Mouse (Mus musculus): ENCODE data around the gene Magi2. TPM values are rescaled to one million over a fixed set of nuclear protein-coding genes. Genes with fewer than 3 reads are reported as not detected.
"Not testable (repeated sequence)": the region's sequence is repeated elsewhere in the genome, so short reads cannot be mapped to it uniquely, and the experiment has no call there.

The Magi2 gene
- total RNA-seq, 2 experiments from 2014 or later, result 0.08 to 0.91 TPM

DNA sequence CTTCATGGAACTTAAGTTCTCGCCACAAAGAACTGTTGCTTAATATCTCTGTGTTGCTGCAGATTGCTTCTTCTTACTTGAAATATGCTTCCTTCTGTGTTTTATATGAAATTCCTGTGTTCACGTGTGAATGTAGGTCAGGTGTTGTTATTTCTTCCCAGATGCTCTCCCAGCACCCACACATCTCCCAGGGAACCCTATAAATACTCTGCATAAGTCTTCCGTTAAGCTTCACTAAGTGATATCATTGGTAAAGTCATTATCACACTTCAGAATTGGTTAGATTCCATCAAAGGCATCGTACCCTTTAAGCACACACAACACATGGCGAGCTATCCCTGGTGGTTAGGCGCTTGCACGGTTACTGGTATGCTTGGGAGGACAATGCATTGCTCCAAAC, 1257.7 kb downstream of the Magi2 start:
- no peak for ATAC-seq (replicated peaks; ENCODE audit: poor library complexity)

DNA sequence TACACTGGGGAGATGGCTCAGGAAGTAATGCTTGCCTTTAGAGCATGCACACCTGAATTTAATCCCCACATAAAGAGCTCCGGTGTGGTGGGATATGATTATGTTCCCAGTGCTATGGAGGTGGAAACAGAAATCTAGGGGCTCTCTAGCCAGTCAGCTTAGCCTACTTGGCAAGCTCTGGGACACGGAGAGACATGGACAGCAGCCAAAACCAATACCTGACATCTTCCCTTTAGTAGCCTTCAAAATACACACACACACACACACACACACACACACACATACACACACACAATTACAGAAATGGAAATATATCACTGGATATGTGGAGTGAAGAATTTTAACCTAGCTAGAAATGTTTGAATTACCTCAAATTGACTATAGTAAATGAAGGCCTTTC, 1265.1 kb downstream of the Magi2 start:
- ATAC-seq (replicated peaks; ENCODE audit: poor library complexity), result no peak

DNA sequence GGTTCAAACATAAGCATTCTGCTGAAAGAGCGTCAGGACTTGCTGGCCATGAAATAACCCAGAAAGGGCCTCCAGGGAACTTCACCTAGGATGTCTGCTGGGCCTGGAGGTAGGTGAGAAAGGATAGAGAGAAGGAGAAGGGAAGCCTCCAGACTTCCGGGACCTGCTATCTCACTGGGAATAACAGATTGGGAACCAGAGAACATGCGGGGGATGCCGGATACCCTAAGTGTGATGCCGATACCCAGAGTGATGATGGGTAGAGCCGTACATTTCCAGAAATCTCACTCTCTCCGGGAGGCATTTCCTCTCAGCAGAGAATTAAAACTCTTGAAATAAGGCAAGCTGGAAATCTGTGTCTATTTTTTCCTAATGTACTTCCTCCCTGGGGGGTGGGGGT, 1265.8 kb downstream of the Magi2 start:
- no peak for ATAC-seq (replicated peaks; ENCODE audit: poor library complexity)

DNA sequence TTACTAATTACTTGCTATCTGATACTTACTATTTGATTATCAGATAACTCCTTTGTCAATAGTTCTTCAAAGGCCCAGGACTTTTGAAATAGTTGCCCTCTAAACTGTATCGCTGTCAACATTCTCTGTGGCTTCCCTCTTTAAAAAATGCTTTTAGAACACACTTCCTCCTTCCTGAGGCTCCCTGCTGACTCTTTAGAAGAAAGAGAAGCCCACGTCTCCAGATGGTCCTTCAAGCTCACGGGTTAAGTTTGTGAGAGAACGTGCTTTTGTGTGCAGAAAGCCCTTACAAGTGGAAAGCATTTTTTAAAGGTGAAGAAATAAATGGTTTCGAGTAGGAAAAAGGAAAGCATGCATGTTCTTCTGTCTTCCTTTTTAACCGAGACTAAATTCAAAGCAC, 1267.2 kb downstream of the Magi2 start:
- ATAC-seq (replicated peaks; ENCODE audit: poor library complexity), result peak; percentile 84

DNA sequence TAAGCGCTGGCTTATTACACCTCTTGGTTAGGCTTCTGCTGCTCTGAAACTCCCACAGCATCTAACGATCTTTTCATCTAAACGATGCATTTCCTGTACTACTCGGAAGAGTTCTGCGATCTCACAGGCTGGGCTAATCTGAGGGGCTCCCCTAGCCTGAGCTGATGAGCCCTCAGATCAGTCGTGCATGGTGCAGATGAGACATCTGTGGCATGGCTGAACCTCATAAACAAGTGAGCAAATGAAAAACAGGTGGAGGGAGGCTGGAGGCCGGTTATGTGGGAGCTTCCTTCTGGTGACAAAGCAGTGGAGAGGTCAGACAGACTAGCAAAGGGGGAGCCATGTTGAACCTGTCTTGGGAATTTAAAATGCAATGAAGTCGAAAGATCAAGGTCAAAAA, 1270.1 kb downstream of the Magi2 start:
- no peak for ATAC-seq (replicated peaks; ENCODE audit: poor library complexity)

DNA sequence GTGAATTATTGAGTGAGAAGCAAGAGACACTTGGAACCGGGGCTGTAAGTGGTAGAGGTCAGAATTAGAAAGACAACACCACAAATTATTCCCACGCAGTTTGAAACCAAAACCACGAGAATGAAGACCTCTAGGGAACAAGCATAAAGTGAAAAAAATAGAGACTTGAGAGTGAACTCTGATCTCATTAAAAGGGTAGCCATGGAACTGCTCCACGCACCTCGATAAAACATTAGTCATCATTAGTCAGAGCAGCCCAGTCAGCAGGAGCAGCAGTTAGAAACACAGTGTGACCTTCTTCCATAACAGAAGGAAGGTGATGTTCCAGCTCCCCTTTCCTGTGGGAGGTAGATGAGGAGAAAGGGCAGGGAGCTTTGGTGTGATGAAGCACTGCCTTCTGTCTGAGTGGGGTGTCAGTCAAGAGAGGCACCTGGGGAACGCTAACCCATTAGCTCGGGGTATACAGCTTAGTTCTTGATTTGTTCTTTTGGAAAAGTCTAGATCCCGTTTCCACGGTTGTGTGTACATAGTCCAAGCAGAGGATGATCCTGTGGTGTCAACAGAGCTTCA, 1272.3 kb downstream of the Magi2 start:
- ATAC-seq (replicated peaks; ENCODE audit: poor library complexity), result no peak

DNA sequence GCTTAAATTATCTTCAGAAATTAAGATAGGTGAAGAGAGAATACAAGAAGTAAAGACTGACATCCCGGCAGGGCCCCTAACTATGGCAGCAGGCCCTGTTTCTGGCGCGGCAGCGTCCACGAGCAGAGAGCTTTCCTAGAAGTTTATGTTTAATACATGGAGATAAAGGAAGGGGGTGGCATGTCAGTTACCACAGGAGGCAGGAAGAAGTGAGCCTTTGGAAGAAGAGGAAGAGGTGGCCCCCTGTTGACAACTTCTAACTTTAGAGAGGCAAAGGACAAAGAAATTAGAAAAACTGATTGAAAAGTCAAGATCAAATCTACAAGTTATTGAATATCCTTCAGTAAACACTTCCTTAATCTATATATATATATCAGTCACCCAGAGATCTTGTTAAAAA, 1281.8 kb downstream of the Magi2 start:
- ATAC-seq (replicated peaks; ENCODE audit: poor library complexity), result peak; percentile 31; the same call in 1 of the 2 replicates

DNA sequence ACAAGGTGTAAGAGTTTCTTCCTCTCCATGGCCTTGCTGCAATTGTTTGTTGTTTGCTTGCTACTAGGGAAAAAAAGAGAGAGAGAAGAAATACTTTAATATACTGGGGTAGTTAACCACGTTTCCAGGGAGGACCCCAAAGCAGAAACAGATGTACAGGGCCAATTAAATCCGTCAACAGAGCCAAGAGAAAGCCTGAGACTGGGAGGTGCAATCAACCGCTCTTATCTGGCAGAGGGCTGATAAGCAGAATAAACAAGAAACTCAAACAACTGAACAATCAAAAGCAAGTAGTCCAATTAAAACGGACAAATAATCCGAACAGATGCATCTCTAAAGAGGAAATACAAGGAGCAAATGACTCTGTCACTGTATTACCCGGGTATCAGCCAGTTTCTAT, 1282.8 kb downstream of the Magi2 start:
- no peak for ATAC-seq (replicated peaks; ENCODE audit: poor library complexity)

DNA sequence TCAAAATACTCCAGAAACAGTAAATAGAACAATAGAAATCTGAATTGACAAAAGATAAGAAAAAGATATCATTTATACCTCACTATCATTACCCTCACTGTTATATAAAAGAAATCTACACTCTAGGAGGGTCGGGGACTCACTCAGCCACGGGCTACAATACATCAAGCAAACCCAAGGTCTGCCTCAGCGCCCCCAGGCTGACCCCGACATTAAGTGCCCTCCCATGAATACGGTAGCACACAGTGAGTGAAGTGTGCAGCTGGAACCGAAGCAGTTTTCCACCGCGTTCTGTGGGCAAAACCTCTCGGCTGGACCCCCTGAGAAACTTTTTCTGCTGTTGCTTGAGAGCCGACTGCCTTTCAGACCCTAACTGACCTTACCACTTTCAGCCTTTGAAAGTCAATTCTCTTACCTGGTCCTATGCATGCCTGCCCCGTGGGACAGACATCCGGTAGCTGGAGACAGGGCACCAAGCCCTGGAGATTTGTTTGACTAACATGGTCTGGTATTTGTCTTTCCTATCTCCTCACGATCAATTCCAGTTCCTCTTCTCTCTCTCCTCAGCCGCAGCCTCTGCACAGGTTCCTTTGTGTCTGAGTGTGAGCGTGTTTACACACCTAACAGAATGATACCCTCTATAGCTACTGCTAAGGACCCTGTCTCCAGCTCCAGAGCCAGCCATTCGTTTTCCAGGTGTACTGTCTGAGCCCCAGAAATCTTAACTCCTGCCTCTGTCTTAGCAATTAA, 1285.7 kb downstream of the Magi2 start:
- ATAC-seq (replicated peaks; ENCODE audit: poor library complexity), result no peak

DNA sequence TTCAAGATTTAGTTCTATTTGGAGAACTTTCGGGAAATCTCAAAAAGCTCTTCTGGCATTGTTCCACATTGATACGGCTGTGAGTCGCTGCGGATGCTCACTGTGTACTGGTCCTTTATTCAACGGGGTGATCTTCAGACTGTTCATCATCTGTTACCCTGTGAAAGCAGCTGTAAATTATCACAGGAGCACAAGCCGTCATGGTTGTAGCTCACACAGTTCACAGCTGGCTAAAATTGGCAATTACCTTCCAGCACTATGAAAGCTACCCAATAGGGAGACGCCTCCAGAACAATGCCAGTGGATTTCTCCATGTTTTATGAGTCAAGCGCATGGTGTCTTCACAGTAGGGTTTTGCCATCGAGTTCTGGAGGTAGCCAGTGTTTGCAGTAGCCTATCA, 1294.8 kb downstream of the Magi2 start:
- no peak for ATAC-seq (replicated peaks; ENCODE audit: poor library complexity)

DNA sequence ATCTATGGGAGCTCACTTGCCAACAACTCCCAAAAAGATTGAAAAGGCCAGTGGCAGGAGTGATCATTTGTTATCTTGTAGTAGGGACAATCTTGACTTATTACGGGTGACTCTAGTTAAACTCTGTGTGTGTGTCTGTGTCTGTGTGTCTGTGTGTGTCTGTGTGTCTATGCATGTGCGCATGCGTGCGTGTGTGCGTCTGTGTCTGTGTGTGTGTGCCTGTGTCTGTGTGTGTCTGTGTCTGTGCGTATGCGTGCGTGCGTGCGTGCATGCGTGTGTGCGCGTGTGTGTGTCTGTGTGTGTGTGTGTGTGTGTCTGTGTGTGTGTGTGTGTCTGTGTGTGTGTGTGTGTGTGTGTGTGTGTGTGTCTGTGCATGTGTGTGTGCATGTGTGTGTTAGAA, 1295.2 kb downstream of the Magi2 start:
- no peak for ATAC-seq (replicated peaks; ENCODE audit: poor library complexity)

DNA sequence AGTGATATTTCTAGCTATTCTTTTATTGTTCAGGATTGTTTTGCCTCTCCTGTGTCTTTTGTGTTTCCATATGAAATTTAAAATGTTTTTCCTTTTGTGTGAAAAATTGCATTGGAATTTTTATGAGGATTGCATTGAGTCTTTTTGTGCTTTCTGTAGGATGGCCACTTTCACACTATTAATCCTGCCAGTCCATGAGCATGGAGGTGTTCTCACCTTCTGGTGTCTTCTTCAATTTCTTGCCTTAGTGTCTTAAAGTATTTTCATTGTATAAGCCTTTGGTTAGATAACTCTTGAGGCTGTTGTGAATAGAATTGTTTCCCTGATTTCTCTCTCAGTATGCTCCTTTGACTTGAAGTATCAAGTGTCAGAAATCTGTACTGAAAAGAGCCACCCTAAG, 1296.9 kb downstream of the Magi2 start:
- ATAC-seq (replicated peaks; ENCODE audit: poor library complexity), result no peak

DNA sequence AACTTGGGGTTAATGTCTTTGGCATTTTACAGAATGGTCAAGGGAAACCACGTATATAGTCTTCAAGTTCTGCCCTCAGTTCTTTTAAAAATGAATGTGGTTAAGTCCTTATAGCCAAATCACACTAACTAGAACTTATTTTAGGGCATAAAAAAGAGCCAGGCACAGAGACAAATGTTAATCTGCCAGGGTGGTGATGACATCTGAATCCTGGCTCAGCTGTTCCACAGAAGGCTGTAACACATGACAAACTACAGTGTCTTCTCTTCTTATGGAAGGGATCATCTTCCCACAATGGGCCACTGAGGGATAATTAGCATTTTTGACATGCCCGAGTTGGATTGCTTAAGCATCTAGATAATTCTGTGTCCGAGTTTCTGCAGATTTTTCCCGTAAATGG, 1299.8 kb downstream of the Magi2 start:
- ATAC-seq (replicated peaks; ENCODE audit: poor library complexity), result not testable (repeated sequence)

DNA sequence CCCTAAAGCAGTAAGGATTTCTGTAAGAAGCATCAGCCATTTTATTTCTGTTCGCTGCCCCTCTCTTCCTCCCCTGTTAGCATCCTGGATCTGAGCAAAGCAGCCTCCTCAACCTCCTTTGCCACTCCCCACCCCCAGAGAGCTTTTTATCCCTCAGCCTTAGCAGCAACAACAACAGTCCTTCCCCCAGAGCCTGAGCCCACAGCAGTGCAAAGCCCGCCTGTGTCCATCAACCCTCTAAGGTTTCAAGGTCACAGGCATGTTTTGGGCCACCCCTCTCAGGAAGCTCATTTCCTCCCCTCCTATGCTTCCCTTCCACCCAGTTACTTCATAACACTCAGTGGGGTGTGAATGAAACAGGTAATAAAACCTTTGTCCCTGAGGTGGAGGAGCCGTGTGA, 1309.7 kb downstream of the Magi2 start:
- no peak for ATAC-seq (replicated peaks; ENCODE audit: poor library complexity)

DNA sequence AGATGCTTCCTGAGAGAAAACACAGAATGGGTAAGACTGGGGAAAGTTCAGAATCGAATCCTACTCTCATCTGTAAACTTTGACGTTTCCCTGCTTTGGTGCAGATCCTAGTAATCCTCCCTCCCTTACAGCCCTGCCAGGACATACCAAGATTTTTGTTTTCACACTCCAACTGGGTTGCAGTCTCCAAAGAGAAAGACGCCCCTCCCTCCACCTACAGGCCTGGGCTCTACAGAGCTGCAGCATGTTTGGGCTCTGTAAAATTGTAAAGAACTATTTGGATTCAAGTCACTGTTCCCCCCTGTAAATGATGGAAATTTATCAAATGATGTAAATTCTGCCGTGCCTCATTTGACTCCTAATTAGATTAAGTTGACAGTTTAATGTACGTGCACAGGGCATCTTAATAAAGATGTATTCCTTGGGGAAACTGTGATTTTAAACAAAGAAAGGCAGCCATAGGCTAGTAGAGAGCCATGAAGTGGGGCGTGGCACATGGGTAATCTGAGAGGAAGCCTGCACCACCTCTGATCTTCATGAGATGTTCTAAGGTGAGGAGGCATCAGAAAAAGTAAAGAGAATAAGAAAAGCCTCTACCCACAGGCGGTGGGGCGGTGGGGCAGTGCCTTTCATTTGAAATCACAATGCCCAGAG, 1310.7 kb downstream of the Magi2 start:
- no peak for ATAC-seq (replicated peaks; ENCODE audit: poor library complexity)

DNA sequence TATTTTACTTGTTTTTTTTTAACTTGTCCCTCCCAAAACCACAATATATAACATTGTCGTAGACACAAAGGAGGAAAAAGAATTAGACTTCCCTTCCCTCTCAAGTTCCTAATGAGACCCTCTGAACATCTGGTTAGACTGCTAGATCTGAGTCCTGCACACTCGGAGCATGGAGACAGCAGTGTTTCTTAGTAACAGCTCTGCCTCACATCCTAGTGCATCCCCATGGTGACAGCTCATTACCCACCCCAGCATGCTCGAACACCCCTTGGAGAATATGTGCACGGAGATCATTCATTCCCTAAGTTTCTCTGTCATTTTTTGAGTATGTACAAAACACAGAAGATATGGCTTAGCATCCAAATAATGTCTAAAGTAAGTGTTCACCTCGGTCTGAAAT, 1317.5 kb downstream of the Magi2 start:
- no peak for ATAC-seq (replicated peaks; ENCODE audit: poor library complexity)

DNA sequence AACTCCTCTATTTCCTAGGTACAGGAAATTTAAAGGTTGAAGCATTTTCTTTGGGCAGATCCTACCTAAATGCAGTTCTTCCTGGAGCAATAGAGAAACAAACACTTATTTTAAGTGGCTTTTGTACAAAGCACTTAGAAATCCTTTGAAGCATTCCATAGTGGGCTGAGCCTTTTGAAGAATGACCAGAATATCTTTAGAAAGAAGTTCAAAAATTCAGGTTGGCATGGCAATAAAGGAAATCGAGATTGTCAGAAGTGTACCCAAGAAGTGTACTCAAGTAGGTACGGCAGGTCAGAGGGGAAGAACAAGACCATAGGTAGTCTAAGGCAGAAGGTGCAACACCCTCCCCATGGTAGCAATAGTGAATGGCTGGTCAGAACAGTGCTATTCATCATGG, 1332.5 kb downstream of the Magi2 start:
- no peak for ATAC-seq (replicated peaks; ENCODE audit: poor library complexity)

DNA sequence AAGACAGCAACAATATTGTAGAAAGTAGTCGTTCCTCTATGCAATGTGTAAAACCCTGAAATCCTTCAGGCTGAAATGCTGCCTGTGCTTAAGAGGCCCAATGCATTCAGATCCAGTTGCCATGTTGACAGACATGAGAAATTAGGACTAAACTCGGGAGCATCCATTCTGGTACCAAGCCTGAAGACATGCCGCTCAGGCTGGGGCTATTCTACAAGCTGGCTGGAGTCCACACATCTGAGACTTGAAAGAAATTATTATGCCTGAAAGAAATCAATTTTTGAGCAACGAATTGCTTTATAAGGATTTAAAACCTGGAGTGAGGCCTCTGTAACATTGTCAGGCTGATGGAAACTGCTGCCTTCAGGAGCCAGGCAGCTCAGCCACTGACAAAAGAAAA, 1333.0 kb downstream of the Magi2 start:
- no peak for ATAC-seq (replicated peaks; ENCODE audit: poor library complexity)

DNA sequence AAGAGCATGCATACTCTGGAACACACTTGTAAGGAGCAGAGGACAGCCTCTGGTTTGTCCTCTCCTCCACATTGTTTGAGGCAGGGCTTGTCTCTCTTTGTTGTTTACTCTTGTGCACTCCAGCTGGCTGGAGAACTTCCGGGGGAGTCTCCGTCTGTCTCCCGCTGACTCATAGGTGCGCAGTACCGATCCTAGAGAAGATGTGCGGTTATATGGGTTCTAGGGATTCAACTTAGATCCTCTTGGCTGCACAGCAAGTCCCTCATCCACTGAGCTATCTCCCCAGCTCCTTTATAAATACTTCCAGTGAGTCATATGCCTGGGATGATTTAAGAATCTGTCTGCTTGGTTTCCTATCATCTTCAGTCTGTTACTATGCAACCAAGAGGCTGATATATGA, 1341.6 kb downstream of the Magi2 start:
- ATAC-seq (replicated peaks; ENCODE audit: poor library complexity), result no peak

DNA sequence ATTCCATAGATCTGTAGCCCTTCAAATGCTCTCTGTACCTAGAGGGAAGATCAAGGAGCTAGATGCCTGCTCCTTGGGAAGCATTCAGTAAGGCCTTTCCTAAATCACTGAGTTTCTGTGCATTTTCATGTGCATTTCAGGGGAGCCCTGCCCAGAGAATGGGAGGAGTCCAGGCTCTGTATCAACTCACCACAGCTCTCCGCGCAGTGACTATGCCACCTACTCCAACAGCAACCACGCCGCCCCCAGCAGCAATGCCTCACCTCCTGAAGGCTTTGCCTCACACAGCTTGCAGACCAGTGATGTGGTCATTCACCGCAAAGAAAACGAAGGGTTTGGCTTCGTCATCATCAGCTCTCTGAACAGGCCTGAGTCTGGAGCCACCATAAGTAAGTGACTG, 1342.1 kb downstream of the Magi2 start:
- no peak for ATAC-seq (replicated peaks; ENCODE audit: poor library complexity)

DNA sequence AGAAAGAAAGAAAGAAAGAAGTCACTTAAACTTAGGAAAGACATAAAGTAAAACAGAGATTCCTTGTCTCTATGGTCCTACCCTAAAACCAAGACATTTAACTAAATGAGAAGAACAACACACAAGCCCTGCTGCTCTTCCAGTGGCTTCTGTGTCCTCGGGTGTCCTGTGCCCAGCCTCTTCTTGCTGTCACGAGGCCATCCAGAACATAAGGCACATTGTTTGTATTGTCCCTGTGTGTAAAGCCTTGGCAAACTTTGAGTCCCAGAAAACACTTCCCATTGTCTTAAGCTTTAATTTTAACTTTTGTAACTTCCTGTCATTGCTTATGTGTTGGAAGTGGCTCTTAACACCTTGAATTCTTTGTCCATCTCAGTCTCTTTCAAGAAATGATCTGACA, 1348.0 kb downstream of the Magi2 start:
- ATAC-seq (replicated peaks; ENCODE audit: poor library complexity), result no peak

DNA sequence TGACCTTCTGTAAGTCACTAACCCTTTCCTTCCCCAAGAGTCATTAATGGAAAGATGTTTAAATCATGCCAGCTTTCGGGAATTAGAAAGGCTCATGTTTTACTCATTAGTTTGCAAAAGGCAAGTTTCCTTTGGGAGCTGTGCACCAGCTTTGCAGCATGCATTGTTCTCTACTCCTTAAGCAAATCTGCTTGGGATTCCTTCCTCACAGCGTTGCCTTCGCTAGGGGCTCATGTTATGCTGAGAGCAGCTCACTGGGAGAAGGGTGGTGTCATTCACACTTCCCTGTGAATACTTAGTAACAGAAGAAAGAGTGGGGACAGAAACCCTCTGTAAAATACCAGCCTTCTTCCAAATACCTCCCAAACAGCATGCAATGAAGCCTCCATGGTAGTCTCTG, 1349.0 kb downstream of the Magi2 start:
- ATAC-seq (replicated peaks; ENCODE audit: poor library complexity), result no peak

DNA sequence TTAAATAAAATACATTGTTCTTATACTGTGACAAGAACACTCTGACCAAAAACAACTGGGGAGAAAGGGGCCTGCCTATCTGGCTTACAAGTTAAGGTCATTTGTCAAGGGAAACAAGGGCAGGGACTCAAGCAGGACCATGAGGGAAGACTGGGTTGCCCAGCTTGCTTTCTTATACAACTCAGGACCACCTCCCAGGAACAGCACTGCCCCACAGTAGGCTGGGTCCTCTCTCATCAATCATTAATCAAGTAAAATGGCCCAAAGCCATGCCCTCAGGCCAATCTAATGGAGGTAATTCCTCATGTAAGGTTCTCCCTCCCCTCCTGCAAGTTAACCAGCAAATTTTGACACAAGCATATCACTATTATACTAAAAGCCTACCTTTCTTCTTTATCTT, 1349.4 kb downstream of the Magi2 start:
- no peak for ATAC-seq (replicated peaks; ENCODE audit: poor library complexity)

All from megakaryocyte progenitor cell, adult 5-6 weeks (primary cell).